Mouse (Mus musculus) lung, adult 2 months (tissue): ENCODE measurements around the gene 2300002M23Rik. TPM values are rescaled to one million over a fixed set of nuclear protein-coding genes. Genes with fewer than 3 reads are reported as not detected.

Source experiments
- DNase-seq: peaks from one replicate; pipeline ENCODE4 v3.0.0; 2022
- H3K4me1 ChIP-seq: fragments of 200-500 bp; 2 replicates; pipeline ENCODE4 v1.6.1; 2011; ENCODE audit warnings: low read length; ENCODE audit not compliant: control insufficient read depth, insufficient read depth
- H3K4me3 ChIP-seq: fragments of 200-500 bp; replicated peaks from 2 replicates; pipeline ENCODE3; 2011; ENCODE audit warnings: low read depth, mild to moderate bottlenecking, control low read depth, low read length; ENCODE audit errors: extremely low read depth
- CTCF ChIP-seq: fragments of 200-500 bp; IDR thresholded peaks from 2 replicates; pipeline ENCODE4 v1.5.1; 2011; ENCODE audit warnings: mild to moderate bottlenecking, low read length, control low read depth; ENCODE audit not compliant: insufficient read depth
- POLR2A ChIP-seq: fragments of 200-500 bp; IDR thresholded peaks from 2 replicates; pipeline ENCODE4 v1.6.1; 2011; ENCODE audit warnings: low read depth, mild to moderate bottlenecking, control low read depth, low read length, borderline replicate concordance; ENCODE audit errors: extremely low read depth
- WGBS: fragments of 180-500 bp; shearing (Covaris S2); methylation state at CpG from one replicate; pipeline ENCODE4 v1.1.7; 2018; 5-methylcytosine and 5-hydroxymethylcytosine counted together
- polyA plus RNA-seq: library from polyadenylated mRNA; depleted of rRNA; stranded (reverse); fragments of >200 nt; gene quantifications from 2 replicates; pipeline ENCODE4 v1.2.3, GENCODE M21; 2012

Gene 2300002M23Rik
- polyA plus RNA-seq, 1 experiment: 18.0 TPM

- peak; percentile 79 for DNase-seq
- Histone ChIP-seq H3K4me3 (no peak overlapping the region), H3K4me1 (no peaks in the 10 kb centered on the region)
- WGBS: 17% methylated on average over 6 of the region's 6 CpGs
- TF ChIP-seq CTCF: peak; percentile 100
- TF ChIP-seq POLR2A: no peak
Observed at GRCm38 (mm10) chr17:35578211-35578610, 11.0 kb downstream of the 2300002M23Rik start.

GRCm38 (mm10) chr17:35582900-35583299 lies 15.7 kb downstream of the 2300002M23Rik start:
- H3K4me1 ChIP-seq: no peaks in the 10 kb centered on the region
- WGBS: 83% methylated on average over 1 of the region's 1 CpGs
- no peak overlapping the region for H3K4me3 ChIP-seq
- DNase-seq: no peak
- TF ChIP-seq POLR2A (no peak), CTCF (peak; percentile 57)

- WGBS: 13% methylated on average over 16 of the region's 16 CpGs
- TF ChIP-seq CTCF (peak; percentile 89), POLR2A (no peak)
- no peaks in the 10 kb centered on the region for H3K4me1 ChIP-seq
- H3K4me3 ChIP-seq: no peak overlapping the region
- peak; percentile 72 for DNase-seq
Observed at GRCm38 (mm10) chr17:35584330-35584937, 17.2 kb downstream of the 2300002M23Rik start.

- WGBS: 70% methylated on average over 1 of the region's 1 CpGs
- no peaks in the 10 kb centered on the region for H3K4me1 ChIP-seq
- TF ChIP-seq POLR2A (no peak), CTCF (no peak)
- no peak overlapping the region for H3K4me3 ChIP-seq
- no peak for DNase-seq
Observed at GRCm38 (mm10) chr17:35587291-35587690, 20.0 kb downstream of the 2300002M23Rik start.

GRCm38 (mm10) chr17:35588387-35588786 lies 21.1 kb downstream of the 2300002M23Rik start:
- H3K4me3 ChIP-seq: no peak overlapping the region
- DNase-seq: no peak
- H3K4me1 ChIP-seq: no peaks in the 10 kb centered on the region
- TF ChIP-seq CTCF: no peak
- no peak for TF ChIP-seq POLR2A
- WGBS: 42% methylated on average over 4 of the region's 4 CpGs

- peak; percentile 68 for DNase-seq
- TF ChIP-seq CTCF (peak; percentile 88), POLR2A (no peak)
- 34% methylated on average over 21 of the region's 21 CpGs for WGBS
- Histone ChIP-seq H3K4me3 (no peak overlapping the region), H3K4me1 (no peaks in the 10 kb centered on the region)
Observed at GRCm38 (mm10) chr17:35590410-35591218, 23.4 kb downstream of the 2300002M23Rik start.

- WGBS: 83% methylated on average over 7 of the region's 7 CpGs
- TF ChIP-seq CTCF (no peak), POLR2A (no peak)
- Histone ChIP-seq H3K4me3 (no peak overlapping the region), H3K4me1 (no peaks in the 10 kb centered on the region)
- no peak for DNase-seq
Observed at GRCm38 (mm10) chr17:35591219-35591578, 23.9 kb downstream of the 2300002M23Rik start.

- no peak for DNase-seq
- TF ChIP-seq POLR2A (no peak), CTCF (no peak)
- Histone ChIP-seq H3K4me3 (no peak overlapping the region), H3K4me1 (no peaks in the 10 kb centered on the region)
- WGBS: 79% methylated on average over 15 of the region's 15 CpGs
Observed at GRCm38 (mm10) chr17:35591731-35592130, 24.5 kb downstream of the 2300002M23Rik start.

GRCm38 (mm10) chr17:35592131-35592530 lies 24.9 kb downstream of the 2300002M23Rik start:
- 59% methylated on average over 9 of the region's 9 CpGs for WGBS
- DNase-seq: no peak
- no peaks in the 10 kb centered on the region for H3K4me1 ChIP-seq
- TF ChIP-seq POLR2A: no peak
- no peak for TF ChIP-seq CTCF
- H3K4me3 ChIP-seq: no peak overlapping the region

- WGBS: 27% methylated on average over 4 of the region's 4 CpGs
- no peak for DNase-seq
- H3K4me3 ChIP-seq: no peak overlapping the region
- no peak for TF ChIP-seq POLR2A
- no peak for TF ChIP-seq CTCF
- no peaks in the 10 kb centered on the region for H3K4me1 ChIP-seq
Observed at GRCm38 (mm10) chr17:35593786-35594185, 26.5 kb downstream of the 2300002M23Rik start.
